Mouse (Mus musculus): ENCODE measurements around the gene Tgm7. TPM values are rescaled to one million over a fixed set of nuclear protein-coding genes. Genes with fewer than 3 reads are reported as not detected.

The Tgm7 gene
- total and polyA plus RNA-seq, 3 experiments, result not detected

- in situ Hi-C loops (cut with MboI; ENCODE audit: low pct_ligation_motif_present, low pct_unique_long_range_greater_than_20kb, low sequenced_read_pairs), result no loop called here
- Histone ChIP-seq H3K4me2 (ENCODE audit: insufficient read depth, low read depth, poor library complexity, severe bottlenecking) (no peak overlapping the region), H3K27me3 (replicated peaks) (no peaks in the 10 kb centered on the region), H3K36me3 (replicated peaks in 1 of 2; ENCODE audit: control insufficient read depth in 1 of 2, insufficient read depth in 1 of 2, low read length in 1 of 2) (peaks cover 0 to 8% of the 10 kb centered on the region in 2 experiments), H3K79me2 (replicated peaks; ENCODE audit: control insufficient read depth, extremely low read depth, insufficient read depth, poor library complexity, severe bottlenecking) (0 out of 2 replicates have a peak, but pooled peaks cover 4% of the 10 kb centered on the region), H3K27ac (ENCODE audit: insufficient read depth, low read depth) (no peak overlapping the region), H3K4me1 (ENCODE audit: control insufficient read depth in 1 of 2, insufficient read depth in 2 of 2) (peaks cover 0 to 3% of the 10 kb centered on the region in 2 experiments; a peak in 1 of 4 replicates), H3K9ac (ENCODE audit: insufficient read depth, low read depth) (no peak overlapping the region), H3K9me3 (replicated peaks; ENCODE audit: low read length) (no peaks in the 10 kb centered on the region), H3K4me3 (replicated peaks in 1 of 3; ENCODE audit: low read depth in 2 of 3, low read length in 2 of 3, poor library complexity in 1 of 3) (no peak overlapping the region)
- TF ChIP-seq MAX (IDR thresholded peaks at IDR 0.05; ENCODE audit: low read length), result no peak
- no peak for TF ChIP-seq ZKSCAN1 (IDR thresholded peaks at IDR 0.05; ENCODE audit: borderline replicate concordance, low read depth, low read length)
- TF ChIP-seq SMC3 (IDR thresholded peaks at IDR 0.05; ENCODE audit: low read depth, low read length), result no peak
- TF ChIP-seq HCFC1 (IDR thresholded peaks at IDR 0.05; ENCODE audit: low read depth, low read length), result no peak
- TF ChIP-seq MXI1 (IDR thresholded peaks at IDR 0.05; ENCODE audit: low read depth, low read length), result no peak
- no peak for TF ChIP-seq CHD1 (IDR thresholded peaks at IDR 0.05; ENCODE audit: low read depth, low read length)
- no peak for TF ChIP-seq CHD2 (IDR thresholded peaks at IDR 0.05; ENCODE audit: low read length)
- dilution Hi-C loops (cut with MboI; ENCODE audit: extremely low pct_ligation_motif_present, extremely low pct_unique_long_range_greater_than_20kb, low sequenced_read_pairs), result no loop called here
- no peak for DNase-seq (ENCODE audit: extremely low read depth)
These were observed 23.2 kb upstream of the Tgm7 start for GRCm38 (mm10) chr2:121132822-121133221.

GRCm38 (mm10) chr2:121128865-121129620, 19.4 kb upstream of the Tgm7 start:
- Histone ChIP-seq H3K4me3 (replicated peaks in 1 of 3; ENCODE audit: low read depth in 2 of 3, low read length in 2 of 3, poor library complexity in 1 of 3) (no peak overlapping the region), H3K9ac (ENCODE audit: insufficient read depth, low read depth) (no peak overlapping the region), H3K27me3 (replicated peaks) (no peaks in the 10 kb centered on the region), H3K79me2 (replicated peaks; ENCODE audit: control insufficient read depth, extremely low read depth, insufficient read depth, poor library complexity, severe bottlenecking) (no peaks in the 10 kb centered on the region), H3K9me3 (replicated peaks; ENCODE audit: low read length) (no peaks in the 10 kb centered on the region), H3K36me3 (replicated peaks in 1 of 2; ENCODE audit: control insufficient read depth in 1 of 2, insufficient read depth in 1 of 2, low read length in 1 of 2) (no peaks in the 10 kb centered on the region), H3K4me2 (ENCODE audit: insufficient read depth, low read depth, poor library complexity, severe bottlenecking) (no peak overlapping the region), H3K4me1 (ENCODE audit: control insufficient read depth in 1 of 2, insufficient read depth in 2 of 2) (no peaks in the 10 kb centered on the region), H3K27ac (ENCODE audit: insufficient read depth, low read depth) (no peak overlapping the region)
- in situ Hi-C loops (cut with MboI; ENCODE audit: low pct_ligation_motif_present, low pct_unique_long_range_greater_than_20kb, low sequenced_read_pairs), result no loop called here
- no peak for DNase-seq (ENCODE audit: extremely low read depth)
- no peak for TF ChIP-seq GABPA (IDR thresholded peaks at IDR 0.05; ENCODE audit: insufficient replicate concordance, low read depth, low read length)
- dilution Hi-C loops (cut with MboI; ENCODE audit: extremely low pct_ligation_motif_present, extremely low pct_unique_long_range_greater_than_20kb, low sequenced_read_pairs), result no loop called here

GRCm38 (mm10) chr2:121127536-121127935, 17.9 kb upstream of the Tgm7 start:
- in situ Hi-C loops (cut with MboI; ENCODE audit: low pct_ligation_motif_present, low pct_unique_long_range_greater_than_20kb, low sequenced_read_pairs) (no loop called here), dilution Hi-C loops (cut with MboI; ENCODE audit: extremely low pct_ligation_motif_present, extremely low pct_unique_long_range_greater_than_20kb, low sequenced_read_pairs) (no loop called here)
- Histone ChIP-seq H3K4me2 (ENCODE audit: insufficient read depth, low read depth, poor library complexity, severe bottlenecking) (no peak overlapping the region), H3K4me3 (replicated peaks in 1 of 3; ENCODE audit: low read depth in 2 of 3, low read length in 2 of 3, poor library complexity in 1 of 3) (no peak overlapping the region), H3K9ac (ENCODE audit: insufficient read depth, low read depth) (no peak overlapping the region), H3K9me3 (replicated peaks; ENCODE audit: low read length) (no peaks in the 10 kb centered on the region), H3K79me2 (replicated peaks; ENCODE audit: control insufficient read depth, extremely low read depth, insufficient read depth, poor library complexity, severe bottlenecking) (no peaks in the 10 kb centered on the region), H3K36me3 (replicated peaks in 1 of 2; ENCODE audit: control insufficient read depth in 1 of 2, insufficient read depth in 1 of 2, low read length in 1 of 2) (no peaks in the 10 kb centered on the region), H3K27ac (ENCODE audit: insufficient read depth, low read depth) (no peak overlapping the region), H3K4me1 (ENCODE audit: control insufficient read depth in 1 of 2, insufficient read depth in 2 of 2) (no peaks in the 10 kb centered on the region), H3K27me3 (replicated peaks) (no peaks in the 10 kb centered on the region)
- DNase-seq (ENCODE audit: extremely low read depth), result no peak
- TF ChIP-seq CHD1 (IDR thresholded peaks at IDR 0.05; ENCODE audit: low read depth, low read length) (no peak), USF2 (conservative IDR thresholded peaks at IDR 0.05; ENCODE audit: low read depth, low read length) (no peak), JUND (conservative IDR thresholded peaks at IDR 0.05; ENCODE audit: low read depth, low read length) (no peak), ZMIZ1 (IDR thresholded peaks at IDR 0.05; ENCODE audit: low read depth, low read length) (no peak), KAT2A (IDR thresholded peaks at IDR 0.05; ENCODE audit: insufficient replicate concordance, low read length) (no peak), RCOR1 (conservative IDR thresholded peaks at IDR 0.05; ENCODE audit: low read depth, low read length) (no peak), BHLHE40 (IDR thresholded peaks at IDR 0.05; ENCODE audit: low read depth, low read length) (no peak), JUN (IDR thresholded peaks at IDR 0.05; ENCODE audit: insufficient read depth, low read depth, low read length) (no peak), CTCF (conservative IDR thresholded peaks at IDR 0.05 in 1 of 2, IDR thresholded peaks at IDR 0.05 in 1 of 2; ENCODE audit: low read depth in 2 of 2, low read length in 2 of 2) (no peak), USF1 (IDR thresholded peaks at IDR 0.05; ENCODE audit: low read depth, low read length) (no peak), GABPA (IDR thresholded peaks at IDR 0.05; ENCODE audit: insufficient replicate concordance, low read depth, low read length) (no peak), NRF1 (IDR thresholded peaks at IDR 0.05; ENCODE audit: low read depth, low read length) (no peak), RAD21 (IDR thresholded peaks at IDR 0.05; ENCODE audit: low read depth, low read length) (no peak), E2F4 (IDR thresholded peaks at IDR 0.05; ENCODE audit: insufficient replicate concordance, low read depth, low read length) (no peak), HCFC1 (IDR thresholded peaks at IDR 0.05; ENCODE audit: low read depth, low read length) (no peak)
